Mouse (Mus musculus): ENCODE results near the gene Pigu. TPM values are rescaled to one million over a fixed set of nuclear protein-coding genes. Genes with fewer than 3 reads are reported as not detected.
A peak's percentile ranks its signal among the peaks of the same experiment; 100 is the strongest.

The Pigu gene
- polyA plus RNA-seq (2016; fragmentation: Nextera tagmentation; extraction: Ambion mirVana): 44.7 and 46.9 TPM in 2 replicates

DNA sequence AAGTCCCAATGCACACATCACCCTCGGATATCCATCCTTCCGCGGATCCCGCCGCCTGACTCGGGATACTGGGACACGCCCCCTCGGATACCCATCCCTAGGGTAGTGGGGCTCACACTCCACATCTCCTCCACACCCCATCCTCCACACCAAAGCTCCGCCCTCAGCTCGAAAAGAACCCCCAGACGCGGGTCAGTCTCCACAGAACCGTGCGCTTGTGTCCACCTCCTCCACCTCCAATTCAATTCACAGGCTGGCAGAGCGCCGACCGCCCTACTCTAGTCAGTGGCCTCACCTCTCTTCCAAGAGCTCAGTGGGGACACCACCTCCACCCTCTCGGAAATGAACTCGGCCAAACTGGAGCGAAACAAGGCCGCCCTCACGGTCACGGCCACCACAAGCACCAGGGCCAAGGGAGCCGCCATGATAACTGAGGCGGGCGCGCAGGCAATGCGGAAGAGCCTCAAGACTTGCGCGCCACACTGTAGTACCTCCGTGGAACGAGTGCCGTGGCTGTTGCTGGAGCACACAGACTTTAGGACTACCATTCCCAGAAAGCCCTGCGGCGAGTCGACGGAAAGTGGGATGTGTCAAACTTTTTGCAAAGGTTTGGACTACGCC, at the start of gene Pigu:
Gene Pigu (minus strand): TSS at position 460 of the 621 bp plus-strand sequence.
- Histone ChIP-seq H3K4me3 (peak within 1 kb of the TSS; percentile 71), H3K36me3 (no peaks in the 10 kb centered on the region), H3K9ac (replicated peaks) (peak within 1 kb of the TSS; percentile 83), H3K4me1 (peaks cover 14% of the 10 kb centered on the region), H3K27ac (replicated peaks) (peak within 1 kb of the TSS; percentile 80), H3K9me3 (no peaks in the 10 kb centered on the region), H3K4me2 (replicated peaks) (peak within 1 kb of the TSS; percentile 78), H3K27me3 (no peaks in the 10 kb centered on the region)
- under 1% methylated on average over 38 of the region's 38 CpGs for WGBS
- ATAC-seq (ENCODE audit: low FRiP score, low read depth): peak; percentile 99

DNA sequence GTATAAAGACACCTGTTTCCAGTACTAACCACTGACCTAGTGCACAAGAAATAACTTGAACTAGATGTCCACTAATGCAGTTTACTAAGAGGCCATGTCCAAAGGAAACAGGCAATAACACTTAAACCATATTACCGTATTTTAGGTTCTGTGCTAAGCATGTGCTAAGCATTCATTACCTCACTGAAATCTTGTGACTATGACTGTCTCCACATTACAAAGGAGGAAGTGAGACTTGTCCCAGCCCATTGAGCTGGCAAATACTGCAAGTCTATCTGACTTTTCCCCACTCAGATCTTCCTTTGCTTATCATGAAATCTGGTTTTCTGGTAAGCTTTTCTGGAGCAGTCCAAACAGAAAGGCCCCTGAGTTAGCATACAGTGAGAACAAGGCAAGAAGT, 47.4 kb upstream of the Pigu start:
- no peak overlapping the region for H3K27ac ChIP-seq (replicated peaks)
- no peak for ATAC-seq (ENCODE audit: low FRiP score, low read depth)
- H3K9ac ChIP-seq (replicated peaks): no peak overlapping the region
- H3K4me2 ChIP-seq (replicated peaks): no peak overlapping the region
- H3K36me3 ChIP-seq: peaks cover 73% of the 10 kb centered on the region
- no peaks in the 10 kb centered on the region for H3K27me3 ChIP-seq
- no peaks in the 10 kb centered on the region for H3K4me1 ChIP-seq
- 90% methylated on average over 1 of the region's 1 CpGs for WGBS
- H3K9me3 ChIP-seq: no peaks in the 10 kb centered on the region
- H3K4me3 ChIP-seq: no peak overlapping the region

DNA sequence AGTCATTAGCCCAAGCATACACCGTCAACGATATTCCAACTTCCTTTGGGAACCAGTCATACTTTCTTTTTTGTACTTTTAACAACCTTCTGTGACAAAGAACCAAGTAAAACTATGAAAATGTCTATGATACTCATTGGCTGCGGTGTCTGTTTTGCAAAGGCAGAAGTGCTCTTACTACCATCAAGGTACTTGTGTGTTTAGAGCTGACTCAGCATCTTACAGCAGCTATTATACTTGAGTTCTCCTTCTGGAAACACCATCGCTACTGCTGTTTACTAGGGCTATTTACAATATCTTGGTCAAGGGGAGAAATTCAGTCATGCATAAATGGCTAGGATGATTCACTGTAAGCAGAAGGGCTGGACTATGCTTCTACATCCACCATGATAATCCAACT, 44.7 kb upstream of the Pigu start:
- Histone ChIP-seq H3K9ac (replicated peaks) (no peak overlapping the region), H3K4me1 (no peaks in the 10 kb centered on the region), H3K27me3 (no peaks in the 10 kb centered on the region), H3K4me3 (no peak overlapping the region), H3K4me2 (replicated peaks) (no peak overlapping the region), H3K9me3 (no peaks in the 10 kb centered on the region), H3K36me3 (peaks cover 69% of the 10 kb centered on the region), H3K27ac (replicated peaks) (no peak overlapping the region)
- no peak for ATAC-seq (ENCODE audit: low FRiP score, low read depth)
- WGBS: 98% methylated on average over 4 of the region's 4 CpGs

DNA sequence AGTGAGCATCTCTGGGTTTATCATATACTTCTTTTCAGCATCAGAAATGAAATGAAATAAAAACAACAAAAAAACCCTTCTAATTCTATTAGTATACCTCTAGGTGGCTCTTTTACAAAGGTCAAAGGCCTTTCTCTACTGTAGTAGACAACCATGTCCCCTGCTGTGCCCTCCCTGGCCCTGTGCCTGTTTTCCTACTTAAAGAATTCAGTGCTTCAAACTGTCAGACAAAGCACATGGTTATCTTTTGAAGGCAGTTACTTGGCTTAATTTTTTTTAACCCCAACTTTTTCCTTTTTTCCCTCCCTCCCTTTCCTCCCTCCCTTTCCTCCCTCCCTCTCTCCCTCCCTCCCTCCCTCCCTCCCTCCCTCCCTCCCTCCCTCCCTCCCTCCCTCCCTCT, 43.0 kb upstream of the Pigu start:
- H3K9me3 ChIP-seq: no peaks in the 10 kb centered on the region
- no peak for ATAC-seq (ENCODE audit: low FRiP score, low read depth)
- H3K9ac ChIP-seq (replicated peaks): no peak overlapping the region
- H3K4me2 ChIP-seq (replicated peaks): no peak overlapping the region
- H3K36me3 ChIP-seq: peaks cover 62% of the 10 kb centered on the region
- H3K27ac ChIP-seq (replicated peaks): no peak overlapping the region
- no peak overlapping the region for H3K4me3 ChIP-seq
- H3K27me3 ChIP-seq: no peaks in the 10 kb centered on the region
- H3K4me1 ChIP-seq: no peaks in the 10 kb centered on the region

DNA sequence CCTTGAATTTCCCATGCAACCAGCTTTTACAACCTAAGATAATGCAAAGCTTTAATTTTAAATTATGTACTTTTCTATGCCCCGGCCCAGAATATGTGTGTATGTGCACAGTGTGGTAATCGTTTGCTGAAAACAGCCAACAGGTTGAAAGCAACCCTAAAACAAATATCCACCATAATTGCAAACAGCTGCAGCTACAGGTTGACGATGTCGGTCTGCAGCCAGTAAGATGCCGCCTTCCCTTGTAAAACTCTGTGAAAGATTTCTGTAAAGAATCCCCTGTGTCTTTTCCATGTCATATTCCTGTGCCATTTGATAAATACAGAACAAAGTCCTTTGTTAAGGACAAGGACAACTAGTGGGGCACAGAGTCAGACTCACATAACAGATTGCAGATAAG, 37.4 kb upstream of the Pigu start:
- Histone ChIP-seq H3K27ac (replicated peaks) (no peak overlapping the region), H3K36me3 (peaks cover 51% of the 10 kb centered on the region), H3K4me2 (replicated peaks) (no peak overlapping the region), H3K4me1 (no peaks in the 10 kb centered on the region), H3K9me3 (no peaks in the 10 kb centered on the region), H3K27me3 (no peaks in the 10 kb centered on the region), H3K4me3 (no peak overlapping the region), H3K9ac (replicated peaks) (no peak overlapping the region)
- ATAC-seq (ENCODE audit: low FRiP score, low read depth): no peak
- 88% methylated on average over 5 of the region's 5 CpGs for WGBS

DNA sequence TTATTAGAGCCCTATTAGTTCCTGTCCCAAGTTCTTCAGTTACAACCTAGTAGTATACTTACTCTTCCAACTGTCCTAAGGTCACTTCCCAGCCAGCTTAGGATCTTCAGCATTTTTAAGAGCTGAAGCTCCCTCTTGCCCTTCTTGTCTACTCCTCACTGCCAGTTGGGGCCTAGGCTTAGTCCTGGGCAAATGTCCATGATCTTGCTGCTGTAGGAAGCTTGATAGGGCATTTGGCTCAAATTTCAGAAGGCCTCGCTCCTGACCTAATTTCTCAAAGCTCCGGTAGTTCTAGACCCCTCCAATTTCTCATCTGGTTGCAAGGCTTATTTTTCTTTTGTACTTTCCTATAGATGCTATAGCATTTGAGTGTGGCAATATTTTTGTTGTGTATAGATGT, 31.3 kb upstream of the Pigu start:
- H3K4me2 ChIP-seq (replicated peaks): no peak overlapping the region
- ATAC-seq (ENCODE audit: low FRiP score, low read depth): no peak
- no peak overlapping the region for H3K27ac ChIP-seq (replicated peaks)
- no peak overlapping the region for H3K4me3 ChIP-seq
- no peaks in the 10 kb centered on the region for H3K9me3 ChIP-seq
- H3K4me1 ChIP-seq: peaks cover 26% of the 10 kb centered on the region
- H3K9ac ChIP-seq (replicated peaks): no peak overlapping the region
- H3K27me3 ChIP-seq: no peaks in the 10 kb centered on the region
- WGBS: 95% methylated on average over 2 of the region's 2 CpGs
- H3K36me3 ChIP-seq: peaks cover 62% of the 10 kb centered on the region

DNA sequence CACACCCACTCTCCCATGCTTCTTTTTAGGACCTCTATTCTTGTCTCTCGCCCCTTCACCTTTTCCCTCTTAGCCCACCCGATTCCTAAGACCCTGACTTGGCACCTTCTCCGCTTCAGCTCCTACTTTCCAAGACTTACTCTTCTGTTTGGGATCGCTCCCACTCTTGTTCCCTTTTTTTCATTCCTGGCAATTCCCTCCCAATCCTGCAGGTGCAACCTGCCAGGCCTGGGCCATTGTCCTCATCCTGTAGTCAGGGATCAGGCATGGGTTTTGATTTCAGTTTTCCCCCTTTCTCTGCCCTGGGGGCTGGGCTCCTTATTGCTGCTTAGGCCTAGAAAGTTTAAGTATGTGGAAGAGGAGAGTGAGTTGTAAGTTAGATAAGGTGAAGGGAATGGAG, 29.8 kb upstream of the Pigu start:
- 53% methylated on average over 4 of the region's 4 CpGs for WGBS
- H3K9me3 ChIP-seq: no peaks in the 10 kb centered on the region
- H3K27me3 ChIP-seq: no peaks in the 10 kb centered on the region
- H3K9ac ChIP-seq (replicated peaks): peak overlapping the region; percentile 0; the same call in 1 of the 2 replicates
- ATAC-seq (ENCODE audit: low FRiP score, low read depth): no peak
- H3K4me1 ChIP-seq: peaks cover 39% of the 10 kb centered on the region
- H3K4me3 ChIP-seq: no peak overlapping the region
- peaks cover 58% of the 10 kb centered on the region for H3K36me3 ChIP-seq
- H3K27ac ChIP-seq (replicated peaks): no peak overlapping the region
- no peak overlapping the region; the same call in 1 of the 2 replicates for H3K4me2 ChIP-seq (replicated peaks)

DNA sequence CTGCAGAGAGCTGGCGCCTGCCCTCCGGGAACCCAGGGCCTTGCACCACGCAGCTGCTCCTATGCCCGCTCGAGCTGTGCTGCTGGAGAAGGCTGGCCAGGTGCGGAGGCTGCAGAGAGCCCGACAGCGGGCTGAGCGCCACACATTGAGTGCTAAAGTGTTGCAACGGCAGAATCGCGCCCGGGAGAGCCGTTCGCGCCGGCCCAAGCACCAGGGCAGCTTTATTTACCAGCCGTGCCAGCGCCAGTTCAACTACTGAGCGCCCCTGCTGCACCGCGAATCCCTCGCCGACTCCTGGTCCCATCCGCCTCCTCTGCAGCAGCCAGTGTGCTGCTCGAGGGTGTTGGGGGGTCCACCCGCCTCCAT, 29.3 kb upstream of the Pigu start:
- Histone ChIP-seq H3K4me2 (replicated peaks) (peak overlapping the region; percentile 26), H3K36me3 (peaks cover 58% of the 10 kb centered on the region), H3K9ac (replicated peaks) (peak overlapping the region; percentile 0; the same call in 1 of the 2 replicates), H3K27ac (replicated peaks) (no peak overlapping the region), H3K4me1 (peaks cover 39% of the 10 kb centered on the region), H3K9me3 (no peaks in the 10 kb centered on the region), H3K27me3 (no peaks in the 10 kb centered on the region), H3K4me3 (no peak overlapping the region)
- WGBS: 17% methylated on average over 27 of the region's 27 CpGs
- no peak for ATAC-seq (ENCODE audit: low FRiP score, low read depth)

DNA sequence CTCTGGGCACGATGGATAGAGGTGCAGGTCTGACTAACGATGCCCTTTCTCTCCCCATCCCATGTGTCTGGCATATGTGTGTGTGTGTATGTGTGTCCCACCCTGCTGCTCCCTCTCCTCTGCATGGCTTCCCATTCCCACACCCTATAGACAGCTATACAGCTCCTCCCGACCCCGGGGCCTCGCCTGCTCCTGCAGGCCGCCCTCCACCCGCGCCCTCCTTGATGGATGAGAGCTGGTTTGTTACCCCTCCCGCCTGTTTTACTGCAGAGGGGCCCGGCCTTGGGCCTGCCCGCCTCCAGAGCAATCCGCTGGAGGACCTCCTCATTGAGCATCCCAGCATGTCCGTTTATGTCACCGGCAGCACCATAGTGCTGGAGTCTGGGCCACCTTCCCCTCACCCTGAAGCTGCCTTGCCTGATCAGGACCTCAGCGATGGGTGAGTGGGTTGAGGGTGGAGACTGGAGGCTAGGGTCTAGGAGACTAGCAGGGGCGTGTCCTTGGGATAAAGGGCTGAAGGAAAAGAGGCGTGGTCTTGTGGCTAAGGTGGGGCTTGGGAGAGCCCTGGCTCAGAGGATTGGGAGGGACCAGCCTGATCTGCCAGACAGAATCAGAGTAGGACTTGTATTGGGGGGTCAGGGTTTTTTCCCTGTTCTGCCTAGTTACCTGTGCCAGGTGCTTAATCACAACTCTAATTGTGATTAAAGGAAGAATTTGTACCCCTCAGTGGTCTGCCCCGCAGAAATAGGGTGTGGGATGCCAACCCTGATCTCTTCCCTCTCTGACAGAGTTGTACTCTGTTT, 28.7 kb upstream of the Pigu start:
- no peak overlapping the region for H3K4me3 ChIP-seq
- H3K27me3 ChIP-seq: 0 out of 2 replicates have a peak, but pooled peaks cover under 1% of the 10 kb centered on the region
- H3K9ac ChIP-seq (replicated peaks): peak overlapping the region; percentile 7; the same call in 1 of the 2 replicates
- H3K4me2 ChIP-seq (replicated peaks): peak overlapping the region; percentile 26
- H3K4me1 ChIP-seq: peaks cover 40% of the 10 kb centered on the region
- no peak overlapping the region; the same call in 1 of the 2 replicates for H3K27ac ChIP-seq (replicated peaks)
- no peaks in the 10 kb centered on the region for H3K9me3 ChIP-seq
- H3K36me3 ChIP-seq: peaks cover 52% of the 10 kb centered on the region
- no peak for ATAC-seq (ENCODE audit: low FRiP score, low read depth)
- 55% methylated on average over 18 of the region's 18 CpGs for WGBS

DNA sequence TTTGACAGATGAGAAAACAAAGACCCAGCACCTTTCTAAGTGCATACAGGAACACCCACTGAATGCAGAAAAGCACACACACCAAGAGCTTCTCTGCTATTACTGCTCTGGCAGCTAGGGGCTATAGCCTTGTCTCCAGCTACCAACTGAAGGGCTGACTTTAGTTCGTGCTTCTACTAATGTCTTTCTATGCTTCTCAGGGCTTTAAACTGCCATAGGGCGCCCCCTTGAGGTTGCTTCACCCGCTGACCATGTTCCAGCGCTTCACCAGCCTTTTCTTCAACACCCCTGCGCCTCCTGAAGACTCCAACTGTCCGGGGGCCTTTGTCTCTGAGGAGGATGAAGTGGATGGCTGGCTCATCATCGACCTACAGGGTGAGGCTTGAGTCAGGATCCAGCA, 27.9 kb upstream of the Pigu start:
- H3K4me1 ChIP-seq: peaks cover 45% of the 10 kb centered on the region
- peaks cover 9% of the 10 kb centered on the region for H3K27me3 ChIP-seq
- H3K36me3 ChIP-seq: peaks cover 46% of the 10 kb centered on the region
- H3K9me3 ChIP-seq: no peaks in the 10 kb centered on the region
- no peak for ATAC-seq (ENCODE audit: low FRiP score, low read depth)
- 0 out of 2 replicates have a peak overlapping the region, but pooled peaks have one; percentile 6 for H3K4me3 ChIP-seq
- 22% methylated on average over 7 of the region's 7 CpGs for WGBS
- H3K4me2 ChIP-seq (replicated peaks): peak overlapping the region; percentile 26; the same call in 1 of the 2 replicates
- no peak overlapping the region for H3K27ac ChIP-seq (replicated peaks)
- 0 out of 2 replicates have a peak overlapping the region, but pooled peaks have one; percentile 0 for H3K9ac ChIP-seq (replicated peaks)

DNA sequence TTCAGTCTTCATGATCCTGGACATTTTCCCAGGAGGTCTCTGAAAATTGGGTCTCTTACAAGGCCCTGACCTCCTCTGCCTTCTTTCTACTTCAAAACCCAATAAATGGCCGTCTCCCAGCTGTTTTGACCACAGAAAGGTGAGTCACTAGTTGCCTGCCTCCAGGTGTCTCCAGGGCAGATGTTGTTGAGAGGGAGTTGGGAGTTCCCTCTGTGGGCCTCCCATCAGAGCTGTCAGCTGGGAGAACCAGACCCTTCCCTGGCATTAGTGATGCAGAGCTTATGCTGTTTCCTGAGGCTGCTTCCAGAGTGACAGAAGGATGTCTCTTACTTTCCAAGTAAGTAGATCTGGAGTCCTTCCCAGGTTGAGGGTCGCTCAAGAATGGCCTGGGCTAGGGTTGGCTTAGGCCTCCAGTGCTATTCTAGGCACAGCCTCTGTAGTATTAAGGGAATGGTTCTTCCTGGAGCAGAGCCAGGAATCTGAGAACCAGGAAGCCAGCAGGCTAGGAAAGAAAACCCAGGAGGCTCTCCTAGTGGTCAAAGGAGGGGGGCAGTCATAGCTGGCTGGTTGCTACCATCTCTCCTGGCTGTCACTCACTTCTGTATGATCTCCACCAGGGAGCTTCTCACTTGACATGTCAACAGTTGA, 25.7 kb upstream of the Pigu start:
- ATAC-seq (ENCODE audit: low FRiP score, low read depth): no peak
- Histone ChIP-seq H3K27ac (replicated peaks) (no peak overlapping the region), H3K4me1 (peaks cover 45% of the 10 kb centered on the region), H3K9ac (replicated peaks) (peak overlapping the region; percentile 52), H3K4me2 (replicated peaks) (peak overlapping the region; percentile 58), H3K36me3 (peaks cover 27% of the 10 kb centered on the region), H3K9me3 (no peaks in the 10 kb centered on the region), H3K4me3 (peak overlapping the region; percentile 76), H3K27me3 (peaks cover 20% of the 10 kb centered on the region)
- WGBS: 84% methylated on average over 2 of the region's 2 CpGs

DNA sequence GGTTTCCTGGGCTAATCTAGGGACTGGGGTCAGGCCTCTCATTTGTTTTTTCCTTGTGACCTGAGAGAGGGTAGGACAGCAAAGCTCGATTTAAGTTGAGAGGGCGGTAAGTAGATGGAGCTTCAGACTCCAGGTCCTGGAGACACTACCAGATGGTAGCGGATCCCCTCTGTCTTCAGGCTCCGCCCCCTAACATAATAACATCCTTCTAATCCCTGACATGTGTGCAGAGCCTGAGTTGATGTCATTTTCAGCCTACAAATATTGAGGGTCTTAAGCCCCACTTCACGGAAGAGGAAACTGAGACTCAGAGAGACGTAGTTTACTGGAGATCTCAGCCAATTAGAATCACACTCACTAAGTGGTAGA, 25.1 kb upstream of the Pigu start:
- 16% methylated on average over 6 of the region's 6 CpGs for WGBS
- H3K9ac ChIP-seq (replicated peaks): peak overlapping the region; percentile 86

More for the DNA sequence above, 25.1 kb upstream of the Pigu start:
- peaks cover 21% of the 10 kb centered on the region for H3K36me3 ChIP-seq
- H3K27me3 ChIP-seq: peaks cover 20% of the 10 kb centered on the region
- no peaks in the 10 kb centered on the region for H3K9me3 ChIP-seq
- peak; percentile 24 for ATAC-seq (ENCODE audit: low FRiP score, low read depth)
- peak overlapping the region; percentile 76 for H3K4me3 ChIP-seq
- peak overlapping the region; percentile 97 for H3K27ac ChIP-seq (replicated peaks)
- H3K4me2 ChIP-seq (replicated peaks): peak overlapping the region; percentile 58
- peaks cover 45% of the 10 kb centered on the region for H3K4me1 ChIP-seq
